ENCODE assay signal across 18 mouse cellular contexts in genomic region chr4:47580556-47580955, GRCm38 (mm10).
"Had no signal": no experiment of that assay in that cellular context is flagged by ENCODE, and none has a peak within 500 bp of the region (broad histone marks: within the 10 kb centered on the region; RNA-seq: fewer than 3 reads in every experiment).

No protein-coding gene starts in this region.

- ATAC-seq: liver, postnatal 0 days; lung, postnatal 0 days; midbrain, embryonic 13.5 days; midbrain, embryonic 15.5 days had no signal

- H3K36me3 ChIP-seq: liver, embryonic 15.5 days; lung, embryonic 15.5 days; midbrain, embryonic 13.5 days; midbrain, embryonic 15.5 days; neural tube, embryonic 12.5 days; stomach, embryonic 15.5 days had no signal

- H3K27me3 ChIP-seq: liver, embryonic 15.5 days; lung, embryonic 15.5 days; megakaryocyte, embryonic 14.5 days; midbrain, embryonic 13.5 days; midbrain, embryonic 15.5 days; neural tube, embryonic 12.5 days; stomach, embryonic 15.5 days had no signal

- H3K9ac ChIP-seq: liver, embryonic 15.5 days; liver, postnatal 0 days; lung, embryonic 15.5 days; midbrain, embryonic 13.5 days; midbrain, embryonic 15.5 days; neural tube, embryonic 12.5 days; stomach, embryonic 15.5 days had no signal

- H3K4me1 ChIP-seq: liver, embryonic 15.5 days; lung, embryonic 15.5 days; megakaryocyte, embryonic 14.5 days; midbrain, embryonic 13.5 days; midbrain, embryonic 15.5 days; neural tube, embryonic 12.5 days; stomach, embryonic 15.5 days had no signal

- DNase-seq: liver, postnatal 0 days; lung, adult 2 months; lung, postnatal 14 days; lung, postnatal 36 days; thymus, adult 18-20 months; thymus, postnatal 14 days; thymus, postnatal 36 days had no signal

- H3K4me3 ChIP-seq: liver, embryonic 15.5 days; lung, embryonic 15.5 days; megakaryocyte, embryonic 14.5 days; midbrain, embryonic 13.5 days; midbrain, embryonic 15.5 days; neural tube, embryonic 12.5 days; stomach, embryonic 15.5 days had no signal

- H3K4me2 ChIP-seq: liver, embryonic 15.5 days; lung, embryonic 15.5 days; midbrain, embryonic 11.5 days; midbrain, embryonic 13.5 days; midbrain, embryonic 15.5 days; neural tube, embryonic 12.5 days; stomach, embryonic 15.5 days had no signal

- H3K27ac ChIP-seq: liver, embryonic 15.5 days; lung, embryonic 15.5 days; macrophage; midbrain, embryonic 13.5 days; midbrain, embryonic 15.5 days; neural tube, embryonic 12.5 days; stomach, embryonic 15.5 days; stomach, postnatal 0 days had no signal

- H3K9me3 ChIP-seq: liver, embryonic 15.5 days; lung, embryonic 15.5 days; megakaryocyte, embryonic 14.5 days; midbrain, embryonic 13.5 days; midbrain, embryonic 15.5 days; neural tube, embryonic 12.5 days; stomach, embryonic 15.5 days had no signal
